Mouse (Mus musculus) small intestine, adult 2 months (tissue): ENCODE data around the gene Jade1. TPM values are rescaled to one million over a fixed set of nuclear protein-coding genes. Genes with fewer than 3 reads are reported as not detected.

Source experiments
- H3K27ac ChIP-seq: fragments of 200-500 bp; 2 replicates; pipeline ENCODE4 v1.5.1; 2012; ENCODE audit warnings: low read depth, low read length, control low read depth, inconsistent platforms; ENCODE audit not compliant: insufficient read depth
- H3K27me3 ChIP-seq: fragments of 200-500 bp; 2 replicates; pipeline ENCODE4 v1.6.1; 2012; ENCODE audit warnings: mild to moderate bottlenecking, moderate library complexity, low read length, inconsistent platforms; ENCODE audit not compliant: control insufficient read depth, insufficient read depth
- H3K36me3 ChIP-seq: fragments of 200-500 bp; 2 replicates; pipeline ENCODE4 v1.6.1; 2012; ENCODE audit warnings: mild to moderate bottlenecking, low read length, control low read depth, inconsistent platforms; ENCODE audit not compliant: control insufficient read depth, insufficient read depth
- H3K4me1 ChIP-seq: fragments of 200-500 bp; 2 replicates; pipeline ENCODE4 v1.6.1; 2012; ENCODE audit warnings: low read length, inconsistent platforms, mixed read lengths; ENCODE audit not compliant: control insufficient read depth, insufficient read depth, insufficient read length
- H3K4me3 ChIP-seq: fragments of 200-500 bp; 2 replicates; pipeline ENCODE4 v1.5.1; 2012; ENCODE audit warnings: low read depth, mild to moderate bottlenecking, control low read depth, inconsistent platforms, low read length, moderate library complexity
- CTCF ChIP-seq: fragments of 200-500 bp; IDR thresholded peaks from 2 replicates; pipeline ENCODE4 v1.5.1; 2012; ENCODE audit warnings: low read depth, mild to moderate bottlenecking, control low read depth, inconsistent platforms, low read length, moderate library complexity, mixed read lengths; ENCODE audit not compliant: insufficient replicate concordance, insufficient read length; ENCODE audit errors: extremely low read depth
- POLR2A ChIP-seq: fragments of 200-500 bp; IDR thresholded peaks from 2 replicates; pipeline ENCODE4 v1.6.1; 2012; ENCODE audit warnings: low read depth, mild to moderate bottlenecking, control low read depth, inconsistent platforms, low read length, moderate library complexity
- WGBS: fragments of 180-500 bp; shearing (Covaris S2); methylation state at CpG from one replicate; pipeline ENCODE4 v1.1.7; 2018; 5-methylcytosine and 5-hydroxymethylcytosine counted together
- polyA plus RNA-seq: library from polyadenylated mRNA; depleted of rRNA; stranded (reverse); fragments of >200 nt; gene quantifications from 2 replicates; pipeline ENCODE4 v1.2.3, GENCODE M21; 2012

Gene Jade1
- polyA plus RNA-seq, 1 experiment: 18.5 TPM

- H3K4me1 ChIP-seq: peaks cover 6% of the 10 kb centered on the region; the same call in 1 of the 2 replicates
- H3K27ac ChIP-seq: no peak overlapping the region
- no peaks in the 10 kb centered on the region for H3K27me3 ChIP-seq
- no peak overlapping the region for H3K4me3 ChIP-seq
- no peaks in the 10 kb centered on the region for H3K36me3 ChIP-seq
- TF ChIP-seq CTCF (no peak), POLR2A (no peak)
- WGBS: 41% methylated on average over 11 of the region's 11 CpGs
Measured at GRCm38 (mm10) chr3:41552777-41553548, 2.6 kb upstream of the Jade1 start.

- WGBS: 90% methylated on average over 4 of the region's 4 CpGs
- Histone ChIP-seq H3K4me1 (peaks cover 6% of the 10 kb centered on the region; the same call in 1 of the 2 replicates), H3K27ac (no peak overlapping the region), H3K4me3 (no peak overlapping the region), H3K27me3 (no peaks in the 10 kb centered on the region), H3K36me3 (no peaks in the 10 kb centered on the region)
- TF ChIP-seq POLR2A: no peak
- no peak for TF ChIP-seq CTCF
Measured at GRCm38 (mm10) chr3:41553681-41554080, 1.9 kb upstream of the Jade1 start.

GRCm38 (mm10) chr3:41554480-41555475, 753 bp upstream of the Jade1 start:
- 89% methylated on average over 24 of the region's 24 CpGs for WGBS

GRCm38 (mm10) chr3:41556451-41557266, 1.1 kb downstream of the Jade1 start:
- TF ChIP-seq POLR2A: no peak
- no peak for TF ChIP-seq CTCF
- no peaks in the 10 kb centered on the region for H3K27me3 ChIP-seq
- H3K36me3 ChIP-seq: no peaks in the 10 kb centered on the region
- no peak overlapping the region for H3K4me3 ChIP-seq
- H3K27ac ChIP-seq: no peak overlapping the region
- H3K4me1 ChIP-seq: peaks cover 6% of the 10 kb centered on the region; the same call in 1 of the 2 replicates
- 89% methylated on average over 9 of the region's 11 CpGs for WGBS

More at GRCm38 (mm10) chr3:41554480-41555475, 753 bp upstream of the Jade1 start:
- Histone ChIP-seq H3K36me3 (no peaks in the 10 kb centered on the region), H3K27ac (no peak overlapping the region), H3K4me3 (no peak overlapping the region), H3K27me3 (no peaks in the 10 kb centered on the region), H3K4me1 (peaks cover 6% of the 10 kb centered on the region; the same call in 1 of the 2 replicates)
- no peak for TF ChIP-seq POLR2A
- TF ChIP-seq CTCF: no peak

- no peak overlapping the region for H3K4me3 ChIP-seq
- no peaks in the 10 kb centered on the region for H3K27me3 ChIP-seq
- no peak overlapping the region for H3K27ac ChIP-seq
- H3K4me1 ChIP-seq: peaks cover 4% of the 10 kb centered on the region; the same call in 1 of the 2 replicates
- 95% methylated on average over 19 of the region's 19 CpGs for WGBS
- no peaks in the 10 kb centered on the region for H3K36me3 ChIP-seq
- no peak for TF ChIP-seq POLR2A
- no peak for TF ChIP-seq CTCF
Measured at GRCm38 (mm10) chr3:41557267-41557995, 1.9 kb downstream of the Jade1 start.

- no peaks in the 10 kb centered on the region; the same call in 1 of the 2 replicates for H3K4me1 ChIP-seq
- TF ChIP-seq POLR2A (no peak), CTCF (no peak)
- no peak overlapping the region for H3K27ac ChIP-seq
- H3K4me3 ChIP-seq: no peak overlapping the region
- WGBS: 92% methylated on average over 6 of the region's 6 CpGs
- no peaks in the 10 kb centered on the region for H3K36me3 ChIP-seq
- H3K27me3 ChIP-seq: no peaks in the 10 kb centered on the region
Measured at GRCm38 (mm10) chr3:41560489-41560888, 5.0 kb downstream of the Jade1 start.
